Mouse (Mus musculus) limb, embryonic 15.5 days (tissue): ENCODE results near the gene Vmn1r17. TPM values are rescaled to one million over a fixed set of nuclear protein-coding genes. Genes with fewer than 3 reads are reported as not detected.
"Not testable (repeated sequence)": the region's sequence is repeated elsewhere in the genome, so short reads cannot be mapped to it uniquely, and the experiment has no call there.

Experiments used
- ATAC-seq: fragments of 200-750 bp; cut with Nextera tagmentation; 2 replicates; pipeline ENCODE4 v1.8.0; 2017; ENCODE audit warnings: low read depth, moderate TSS enrichment; ENCODE audit not compliant: insufficient number of reproducible peaks, low FRiP score, low TSS enrichment
- H3K27ac ChIP-seq: fragments of 300-500 bp; sonication (generic); 2 replicates; pipeline ENCODE4 v1.5.1; 2015; ENCODE audit warnings: moderate library complexity, mild to moderate bottlenecking, inconsistent platforms
- H3K27me3 ChIP-seq: fragments of 300-500 bp; sonication (generic); 2 replicates; pipeline ENCODE4 v1.6.1; 2015; ENCODE audit warnings: inconsistent platforms
- H3K36me3 ChIP-seq: fragments of 300-500 bp; sonication (generic); 2 replicates; pipeline ENCODE4 v1.6.1; 2015; ENCODE audit warnings: inconsistent platforms
- H3K4me1 ChIP-seq: fragments of 300-500 bp; sonication (generic); 2 replicates; pipeline ENCODE4 v1.6.1; 2015; ENCODE audit warnings: inconsistent platforms
- H3K4me2 ChIP-seq: fragments of 300-500 bp; sonication (generic); 2 replicates; pipeline ENCODE4 v1.6.1; 2015; ENCODE audit warnings: mild to moderate bottlenecking, inconsistent platforms
- H3K4me3 ChIP-seq: fragments of 300-500 bp; sonication (generic); 2 replicates; pipeline ENCODE4 v1.5.1; 2015; ENCODE audit warnings: mild to moderate bottlenecking, inconsistent platforms
- H3K9ac ChIP-seq: fragments of 300-500 bp; sonication (generic); 2 replicates; pipeline ENCODE4 v1.6.1; 2015; ENCODE audit warnings: inconsistent platforms
- H3K9me3 ChIP-seq: fragments of 300-500 bp; sonication (generic); 2 replicates; pipeline ENCODE4 v1.6.1; 2016; ENCODE audit warnings: inconsistent platforms
- WGBS: fragments of 180-500 bp; shearing (Covaris S2); methylation state at CpG from one replicate; pipeline ENCODE4 v1.1.7; 2015; 5-methylcytosine and 5-hydroxymethylcytosine counted together
- polyA plus RNA-seq: library from polyadenylated mRNA; unstranded; fragments of >200 nt; fragmentation: Nextera tagmentation; extraction: Ambion mirVana; gene quantifications from 2 replicates; pipeline ENCODE4 v1.2.1, GENCODE M21; 2015

Gene Vmn1r17
- polyA plus RNA-seq = not detected in 2 replicates

GRCm38 (mm10) chr6:57363627-57364026, at the start of gene Vmn1r17:
Gene Vmn1r17, minus strand, starts transcription at chr6:57363727.
- no peak for ATAC-seq
- WGBS = 82% methylated on average over 1 of the region's 1 CpGs
- H3K27me3 ChIP-seq = no peaks in the 10 kb centered on the region
- H3K9ac ChIP-seq = no peak within 1 kb of the TSS
- H3K4me3 ChIP-seq = no peak within 1 kb of the TSS
- H3K36me3 ChIP-seq = no peaks in the 10 kb centered on the region
- H3K4me1 ChIP-seq = no peaks in the 10 kb centered on the region
- H3K27ac ChIP-seq = no peak within 1 kb of the TSS
- no peak within 1 kb of the TSS for H3K4me2 ChIP-seq
- no peaks in the 10 kb centered on the region for H3K9me3 ChIP-seq

GRCm38 (mm10) chr6:57403480-57403879, 40.0 kb upstream of the Vmn1r17 start, which contains the start of gene Vmn1r19:
Gene Vmn1r19, plus strand, starts transcription at chr6:57403780.
- H3K9me3 ChIP-seq, H3K4me2 ChIP-seq, H3K4me1 ChIP-seq, H3K4me3 ChIP-seq, H3K27ac ChIP-seq, H3K27me3 ChIP-seq, H3K9ac ChIP-seq, ATAC-seq, H3K36me3 ChIP-seq: not testable (repeated sequence)
- WGBS = 64% methylated on average over 3 of the region's 3 CpGs

DNA sequence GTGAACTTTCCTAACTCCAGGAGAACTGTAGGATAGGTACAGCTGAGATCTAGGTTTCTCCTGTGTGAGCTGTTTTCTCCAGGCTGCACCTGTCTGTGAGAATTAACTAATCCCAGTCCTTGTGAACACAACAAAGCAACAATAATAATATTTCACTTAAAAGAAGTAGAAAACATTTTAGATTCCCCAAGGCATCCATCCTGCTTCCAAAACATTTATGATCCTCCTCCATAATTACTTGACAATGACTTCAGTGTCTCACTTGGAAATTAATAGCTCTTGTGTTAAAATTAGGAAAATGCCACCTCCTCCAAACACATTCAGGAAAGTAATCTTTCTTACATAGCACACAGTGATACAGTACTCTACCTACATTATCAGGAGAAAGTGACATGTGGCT, 32.2 kb upstream of the Vmn1r17 start, which contains the start of gene Vmn1r18:
Gene Vmn1r18, minus strand, starts transcription at position 101 of the 400 bp plus-strand sequence.
- Histone ChIP-seq H3K4me1 (no peaks in the 10 kb centered on the region), H3K36me3 (no peaks in the 10 kb centered on the region), H3K9me3 (no peaks in the 10 kb centered on the region), H3K27ac (no peak within 1 kb of the TSS), H3K27me3 (no peaks in the 10 kb centered on the region), H3K9ac (no peak within 1 kb of the TSS), H3K4me3 (no peak within 1 kb of the TSS), H3K4me2 (no peak within 1 kb of the TSS)
- no peak for ATAC-seq

- Histone ChIP-seq H3K9ac (no peak overlapping the region), H3K4me1 (no peaks in the 10 kb centered on the region), H3K27me3 (no peaks in the 10 kb centered on the region), H3K4me3 (no peak overlapping the region), H3K9me3 (no peaks in the 10 kb centered on the region), H3K36me3 (no peaks in the 10 kb centered on the region), H3K4me2 (no peak overlapping the region), H3K27ac (no peak overlapping the region)
- WGBS = 84% methylated on average over 1 of the region's 1 CpGs
- no peak for ATAC-seq
Measured at GRCm38 (mm10) chr6:57367496-57367895, 4.0 kb upstream of the Vmn1r17 start.

- not testable (repeated sequence) for H3K27ac ChIP-seq
Measured at GRCm38 (mm10) chr6:57365866-57366265, 2.3 kb upstream of the Vmn1r17 start.

GRCm38 (mm10) chr6:57356864-57357263, 6.7 kb downstream of the Vmn1r17 start:
- Histone ChIP-seq H3K36me3 (no peaks in the 10 kb centered on the region), H3K27ac (no peak overlapping the region), H3K4me1 (no peaks in the 10 kb centered on the region), H3K4me3 (no peak overlapping the region), H3K9ac (no peak overlapping the region), H3K27me3 (no peaks in the 10 kb centered on the region), H3K4me2 (no peak overlapping the region), H3K9me3 (no peaks in the 10 kb centered on the region)
- ATAC-seq = no peak
- 70% methylated on average over 2 of the region's 2 CpGs for WGBS

More at GRCm38 (mm10) chr6:57365866-57366265, 2.3 kb upstream of the Vmn1r17 start:
- H3K4me3 ChIP-seq, H3K27me3 ChIP-seq, H3K36me3 ChIP-seq, ATAC-seq, H3K9ac ChIP-seq, H3K4me1 ChIP-seq, H3K9me3 ChIP-seq, H3K4me2 ChIP-seq: not testable (repeated sequence)
- WGBS = 93% methylated on average over 1 of the region's 1 CpGs

DNA sequence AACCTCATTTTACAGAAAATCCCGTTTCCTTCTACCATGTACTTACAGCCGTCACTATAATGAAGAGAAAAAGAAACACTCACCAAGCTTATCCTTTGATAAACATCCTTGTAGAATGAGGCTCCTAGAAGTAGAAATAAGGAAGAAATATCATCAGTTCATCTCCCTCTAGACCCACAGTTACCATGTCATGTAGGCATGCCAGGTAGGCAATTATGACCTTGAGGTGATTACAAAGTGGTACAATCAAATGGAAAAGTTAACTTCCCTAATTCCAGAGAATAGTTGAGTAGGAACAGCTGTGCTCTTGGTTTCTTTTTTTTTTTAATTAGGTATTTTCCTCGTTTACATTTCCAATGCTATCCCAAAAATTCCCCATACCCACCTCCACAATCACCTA, 34.1 kb downstream of the Vmn1r17 start, which contains the start of gene Vmn1r16:
Gene Vmn1r16, minus strand, starts transcription at position 101 of the 400 bp plus-strand sequence.
- no peak within 1 kb of the TSS for H3K4me3 ChIP-seq
- H3K36me3 ChIP-seq = no peaks in the 10 kb centered on the region
- H3K27me3 ChIP-seq = no peaks in the 10 kb centered on the region
- WGBS = 74% methylated on average over 3 of the region's 3 CpGs
- no peak within 1 kb of the TSS for H3K27ac ChIP-seq
- ATAC-seq = no peak
- no peaks in the 10 kb centered on the region for H3K9me3 ChIP-seq
- no peak within 1 kb of the TSS for H3K4me2 ChIP-seq
- no peak within 1 kb of the TSS for H3K9ac ChIP-seq
- no peaks in the 10 kb centered on the region for H3K4me1 ChIP-seq

- no peaks in the 10 kb centered on the region for H3K36me3 ChIP-seq
- no peak overlapping the region for H3K4me2 ChIP-seq
- H3K9me3 ChIP-seq = no peaks in the 10 kb centered on the region
- no peak overlapping the region for H3K27ac ChIP-seq
- no peaks in the 10 kb centered on the region for H3K4me1 ChIP-seq
- H3K9ac ChIP-seq = no peak overlapping the region
- no peak overlapping the region for H3K4me3 ChIP-seq
- H3K27me3 ChIP-seq = no peaks in the 10 kb centered on the region
- no peak for ATAC-seq
Measured at GRCm38 (mm10) chr6:57326176-57326575, 37.4 kb downstream of the Vmn1r17 start.

Other genes with a start within 250 kb of the Vmn1r17 start
- gene Vmn1r11, start 230.3 kb downstream of the Vmn1r17 start, polyA plus RNA-seq = not detected in 2 replicates
- not detected in 2 replicates for gene Vmn1r12, start 206.8 kb downstream of the Vmn1r17 start, polyA plus RNA-seq
- not detected in 2 replicates for gene Vmn1r13, start 160.4 kb downstream of the Vmn1r17 start, polyA plus RNA-seq
- gene Vmn1r14, start 132.0 kb downstream of the Vmn1r17 start, polyA plus RNA-seq = not detected in 2 replicates
- gene Vmn1r15, start 105.8 kb downstream of the Vmn1r17 start, polyA plus RNA-seq = not detected in 2 replicates
- gene Vmn1r16, start 34.2 kb downstream of the Vmn1r17 start, polyA plus RNA-seq = not detected in 2 replicates
- gene Vmn1r18, start 32.1 kb upstream of the Vmn1r17 start, polyA plus RNA-seq = not detected in 2 replicates
- gene Vmn1r19, start 40.1 kb upstream of the Vmn1r17 start, polyA plus RNA-seq = not detected in 2 replicates
- not detected in 2 replicates for gene Vmn1r20, start 65.2 kb upstream of the Vmn1r17 start, polyA plus RNA-seq
- gene Ppm1k, start 171.7 kb upstream of the Vmn1r17 start, polyA plus RNA-seq = 3.2 and 4.5 TPM in 2 replicates
- gene Herc6, start 217.3 kb upstream of the Vmn1r17 start, polyA plus RNA-seq = 3.0 and 3.8 TPM in 2 replicates